Mouse (Mus musculus) Patski (cell line): ENCODE measurements at regions not wholly inside any gene's neighbourhood (a gene's known extent, or its start where the extent isn't known, plus 50 kb on each side); places are given as distances from the start of the nearest gene placed in this dataset.

Experiments
- ATAC-seq: fragments of 100-300 bp; one replicate; pipeline ENCODE4 v1.8.0; 2021
- CTCF ChIA-PET: fragments of 350-600 bp; sonication (Branson Sonifier 250); formaldehyde crosslinking; loops from one replicate; lab custom pipeline; 2022; ENCODE audit warnings: inconsistent platforms; lab: Charles Lee
- POLR2A ChIA-PET: fragments of 350-600 bp; sonication (Branson Sonifier 250); formaldehyde crosslinking; loops from one replicate; lab custom pipeline; 2022; ENCODE audit warnings: antibody characterized with exemption, inconsistent platforms; lab: Charles Lee
- DNase-seq: peaks from one replicate; pipeline ENCODE4 v3.0.0-alpha.2; 2011; ENCODE audit warnings: low read depth, low spot score
- H3K27me3 ChIP-seq: fragments of 371-371 bp; one replicate; pipeline ENCODE4 v1.5.1; 2021
- CTCF ChIP-seq: fragments of 100-300 bp; IDR thresholded peaks from one replicate; pipeline ENCODE4 v1.5.1; 2021
- in situ Hi-C: fragments of 300-500 bp; cut with MboI; formaldehyde crosslinking; loops from 3 replicates; pipeline ENCODE4 v1.11.1; 2018; ENCODE audit warnings: low pct_unique_long_range_greater_than_20kb, mixed read lengths

GRCm38 (mm10) chr3:67661529-67661928 lies 79.0 kb downstream of the Mfsd1 start:
- in situ Hi-C loops = no loop called here
- no peak for ATAC-seq
- DNase-seq = no peak
- ChIA-PET CTCF (no interaction called here), POLR2A (no interaction called here)
- no peak for TF ChIP-seq CTCF
- H3K27me3 ChIP-seq = peaks cover 46% of the 10 kb centered on the region

- no peak for TF ChIP-seq CTCF
- no peak for DNase-seq
- CTCF ChIA-PET = interaction anchor here (1.4 to 2.5 kb wide), 2 partner anchors 8 to 10 kb away, joined by 3 to 9 read pairs; no protein-coding TSS in a partner anchor
- POLR2A ChIA-PET = no interaction called here
- ATAC-seq = no peak
- in situ Hi-C loops = no loop called here
- peaks cover 14% of the 10 kb centered on the region for H3K27me3 ChIP-seq
Observed at GRCm38 (mm10) chr3:67709322-67709721, 126.8 kb downstream of the Mfsd1 start.

GRCm38 (mm10) chr3:67711716-67712115 lies 129.2 kb downstream of the Mfsd1 start:
- DNase-seq = no peak
- no peak for TF ChIP-seq CTCF
- ATAC-seq = no peak
- ChIA-PET CTCF (interaction anchor here (0.9 kb wide), 1 partner anchor 21 kb away, joined by 3 read pairs; no protein-coding TSS in a partner anchor), POLR2A (no interaction called here)
- in situ Hi-C loops = no loop called here
- H3K27me3 ChIP-seq = peaks cover 28% of the 10 kb centered on the region

GRCm38 (mm10) chr3:67731921-67732320 lies 149.4 kb downstream of the Mfsd1 start:
- CTCF ChIA-PET = interaction anchor here (1.0 to 1.6 kb wide), 4 partner anchors 9 to 64 kb away, joined by 3 to 4 read pairs (median 3); no protein-coding TSS in a partner anchor
- DNase-seq (no peak), ATAC-seq (no peak)
- no peak for TF ChIP-seq CTCF
- H3K27me3 ChIP-seq = peaks cover 6% of the 10 kb centered on the region
- POLR2A ChIA-PET = no interaction called here
- in situ Hi-C loops = no loop called here

- ATAC-seq (no peak), DNase-seq (no peak)
- in situ Hi-C loops = no loop called here
- peaks cover 6% of the 10 kb centered on the region for H3K27me3 ChIP-seq
- POLR2A ChIA-PET = no interaction called here
- CTCF ChIA-PET = interaction anchor here (1.0 to 1.1 kb wide), 2 partner anchors 21 to 65 kb away, joined by 3 read pairs; no protein-coding TSS in a partner anchor
- no peak for TF ChIP-seq CTCF
Observed at GRCm38 (mm10) chr3:67732858-67733257, 150.3 kb downstream of the Mfsd1 start.

- ATAC-seq (no peak), DNase-seq (no peak)
- ChIA-PET CTCF (interaction anchor here (1.0 to 1.7 kb wide), 2 partner anchors 8 to 14 kb away, joined by 3 to 4 read pairs; no protein-coding TSS in a partner anchor), POLR2A (no interaction called here)
- H3K27me3 ChIP-seq = no peaks in the 10 kb centered on the region
- no peak for TF ChIP-seq CTCF
- in situ Hi-C loops = no loop called here
Observed at GRCm38 (mm10) chr3:67754256-67754655, 137.8 kb upstream of the Iqcj start.

- ATAC-seq (no peak), DNase-seq (no peak)
- peaks cover 10% of the 10 kb centered on the region for H3K27me3 ChIP-seq
- TF ChIP-seq CTCF = no peak
- in situ Hi-C loops = no loop called here
- CTCF ChIA-PET = no interaction called here
- POLR2A ChIA-PET = no interaction called here
Observed at GRCm38 (mm10) chr3:67768603-67769002, 123.4 kb upstream of the Iqcj start.

- in situ Hi-C loops = no loop called here
Observed at GRCm38 (mm10) chr3:67773403-67773802, 118.6 kb upstream of the Iqcj start.

GRCm38 (mm10) chr3:67782177-67782576 lies 109.8 kb upstream of the Iqcj start:
- ATAC-seq = no peak
- ChIA-PET POLR2A (no interaction called here), CTCF (no interaction called here)
- in situ Hi-C loops = no loop called here
- no peak for DNase-seq
- TF ChIP-seq CTCF = no peak
- peaks cover 10% of the 10 kb centered on the region for H3K27me3 ChIP-seq

More at GRCm38 (mm10) chr3:67773403-67773802, 118.6 kb upstream of the Iqcj start:
- DNase-seq (no peak), ATAC-seq (no peak)
- ChIA-PET POLR2A (no interaction called here), CTCF (interaction anchor here (1.0 to 1.3 kb wide), 2 partner anchors 10 to 72 kb away, joined by 3 read pairs; no protein-coding TSS in a partner anchor)
- no peak for TF ChIP-seq CTCF
- peaks cover 20% of the 10 kb centered on the region for H3K27me3 ChIP-seq

- POLR2A ChIA-PET = no interaction called here
- ATAC-seq (no peak), DNase-seq (no peak)
- TF ChIP-seq CTCF = no peak
- CTCF ChIA-PET = no interaction called here
- peaks cover 36% of the 10 kb centered on the region for H3K27me3 ChIP-seq
- in situ Hi-C loops = no loop called here
Observed at GRCm38 (mm10) chr3:67806847-67807601, 85.0 kb upstream of the Iqcj start.

GRCm38 (mm10) chr3:67828156-67828555 lies 63.9 kb upstream of the Iqcj start:
- DNase-seq = no peak
- CTCF ChIA-PET = no interaction called here
- TF ChIP-seq CTCF = no peak
- ATAC-seq = no peak
- in situ Hi-C loops = no loop called here
- peaks cover 11% of the 10 kb centered on the region for H3K27me3 ChIP-seq
- POLR2A ChIA-PET = no interaction called here
